Mouse (Mus musculus) kidney, embryonic 15.5 days (tissue): ENCODE results near the gene Tiprl. TPM values are rescaled to one million over a fixed set of nuclear protein-coding genes. Genes with fewer than 3 reads are reported as not detected.

ENCODE experiments used
- ATAC-seq: fragments of 200-750 bp; cut with Nextera tagmentation; replicated peaks from 2 replicates; pipeline ENCODE4 v1.8.0; 2017; ENCODE audit warnings: moderate TSS enrichment; ENCODE audit not compliant: low FRiP score
- H3K27ac ChIP-seq: fragments of 300-500 bp; sonication (generic); 2 replicates; pipeline ENCODE4 v1.5.1; 2015; ENCODE audit warnings: mild to moderate bottlenecking, inconsistent platforms
- H3K27me3 ChIP-seq: fragments of 300-500 bp; sonication (generic); 2 replicates; pipeline ENCODE4 v1.6.1; 2015; ENCODE audit warnings: inconsistent platforms
- H3K36me3 ChIP-seq: fragments of 300-500 bp; sonication (generic); 2 replicates; pipeline ENCODE4 v1.6.1; 2015; ENCODE audit warnings: inconsistent platforms
- H3K4me1 ChIP-seq: fragments of 300-500 bp; sonication (generic); 2 replicates; pipeline ENCODE4 v1.6.1; 2015; ENCODE audit warnings: inconsistent platforms
- H3K4me2 ChIP-seq: fragments of 300-500 bp; sonication (generic); 2 replicates; pipeline ENCODE4 v1.6.1; 2015; ENCODE audit warnings: moderate library complexity, mild to moderate bottlenecking, inconsistent platforms
- H3K4me3 ChIP-seq: fragments of 300-500 bp; sonication (generic); replicated peaks from 2 replicates; pipeline ENCODE4 v1.5.1; 2015; ENCODE audit warnings: mild to moderate bottlenecking, inconsistent platforms
- H3K9ac ChIP-seq: fragments of 300-500 bp; sonication (generic); 2 replicates; pipeline ENCODE4 v1.6.1; 2015; ENCODE audit warnings: mild to moderate bottlenecking, inconsistent platforms
- H3K9me3 ChIP-seq: fragments of 300-500 bp; sonication (generic); replicated peaks from 2 replicates; pipeline ENCODE4 v1.6.1; 2016; ENCODE audit warnings: inconsistent platforms
- WGBS: fragments of 180-500 bp; shearing (Covaris S2); methylation state at CpG from one replicate; pipeline ENCODE4 v1.1.7; 2015; ENCODE audit warnings: mixed read lengths; 5-methylcytosine and 5-hydroxymethylcytosine counted together
- polyA plus RNA-seq: library from polyadenylated mRNA; unstranded; fragments of >200 nt; fragmentation: Nextera tagmentation; extraction: Ambion mirVana; gene quantifications from 2 replicates; pipeline ENCODE4 v1.2.1, GENCODE M21; 2015

Tiprl gene
- polyA plus RNA-seq, 1 experiment from 2014 or later = 99.3 TPM

DNA sequence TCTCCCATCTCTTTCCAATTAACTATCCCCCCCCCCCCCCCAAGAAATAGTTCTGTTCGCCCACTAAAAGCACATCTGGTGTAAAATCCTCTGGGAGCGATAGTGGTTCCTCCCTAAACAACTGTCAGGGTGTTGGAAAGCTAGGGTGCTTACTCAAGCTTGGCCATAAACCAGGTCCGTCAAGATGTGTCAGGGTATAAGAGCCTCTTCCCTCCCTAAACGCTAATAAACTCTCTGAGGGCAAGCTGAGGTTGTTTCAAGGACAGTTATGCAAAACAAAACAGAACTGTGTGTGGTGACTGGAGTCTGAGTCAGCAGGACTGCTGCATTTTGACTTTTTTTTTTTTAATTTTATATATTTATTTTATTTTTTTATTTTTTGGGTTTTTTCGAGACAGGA, 10.3 kb upstream of the Tiprl start:
- H3K9ac ChIP-seq = no peak overlapping the region
- no peak overlapping the region for H3K4me2 ChIP-seq
- H3K27ac ChIP-seq = no peak overlapping the region
- WGBS = 25% methylated on average over 5 of the region's 5 CpGs
- H3K4me3 ChIP-seq = no peak overlapping the region
- ATAC-seq = peak; percentile 49; the same call in 1 of the 2 replicates
- H3K4me1 ChIP-seq = peaks cover 7% of the 10 kb centered on the region; the same call in 1 of the 2 replicates
- H3K9me3 ChIP-seq = no peaks in the 10 kb centered on the region
- no peaks in the 10 kb centered on the region for H3K36me3 ChIP-seq
- H3K27me3 ChIP-seq = no peaks in the 10 kb centered on the region

DNA sequence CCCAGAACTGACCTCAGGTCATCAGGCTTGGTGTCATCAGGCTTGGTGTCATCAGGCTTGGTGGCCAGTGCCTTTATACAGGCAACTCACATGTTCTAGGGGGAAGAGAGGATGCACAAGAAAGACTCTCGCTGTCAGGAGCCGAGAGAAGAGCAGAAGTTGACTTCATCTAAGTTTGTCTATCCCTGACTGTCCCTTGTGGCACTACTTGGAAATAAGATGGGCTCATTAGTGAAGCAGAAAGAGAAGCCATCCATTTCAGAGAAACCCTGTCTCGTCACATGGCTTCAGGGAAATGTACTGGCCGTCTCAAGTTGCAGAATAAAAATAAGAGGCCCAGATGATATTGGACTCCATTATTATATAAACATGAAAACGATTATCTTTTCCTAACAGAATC, 9.8 kb upstream of the Tiprl start:
- H3K4me2 ChIP-seq = no peak overlapping the region
- no peaks in the 10 kb centered on the region for H3K36me3 ChIP-seq
- no peak for ATAC-seq
- H3K9ac ChIP-seq = no peak overlapping the region
- H3K9me3 ChIP-seq = no peaks in the 10 kb centered on the region
- peak overlapping the region; percentile 37; the same call in 1 of the 2 replicates for H3K27ac ChIP-seq
- no peak overlapping the region for H3K4me3 ChIP-seq
- H3K27me3 ChIP-seq = no peaks in the 10 kb centered on the region
- H3K4me1 ChIP-seq = peaks cover 7% of the 10 kb centered on the region; the same call in 1 of the 2 replicates
- 68% methylated on average over 5 of the region's 5 CpGs for WGBS

DNA sequence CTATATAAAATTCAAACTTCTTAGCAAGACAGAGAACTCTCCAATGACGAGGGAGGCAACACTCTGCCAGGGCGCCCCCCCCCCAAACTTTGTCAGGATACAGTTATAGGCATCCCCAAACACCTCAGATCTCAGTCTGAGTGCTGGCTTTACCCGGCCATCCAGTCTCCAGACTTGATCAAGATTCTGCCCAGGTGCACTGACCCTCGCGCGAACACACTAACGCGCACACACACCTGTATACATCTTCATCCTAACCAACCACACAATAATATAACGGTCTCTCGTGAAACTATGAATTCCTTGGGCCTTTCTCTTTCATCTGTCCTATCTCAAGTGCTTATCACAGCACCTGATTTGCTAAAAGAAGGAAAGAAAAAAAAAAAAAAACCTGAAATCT, 950 bp downstream of the Tiprl start:
- peak overlapping the region; percentile 77 for H3K4me3 ChIP-seq
- no peaks in the 10 kb centered on the region for H3K27me3 ChIP-seq
- H3K9ac ChIP-seq = peak overlapping the region; percentile 81
- peaks cover 19% of the 10 kb centered on the region for H3K4me1 ChIP-seq
- no peaks in the 10 kb centered on the region for H3K9me3 ChIP-seq
- 9% methylated on average over 10 of the region's 10 CpGs for WGBS
- H3K4me2 ChIP-seq = peak overlapping the region; percentile 81
- H3K27ac ChIP-seq = peak overlapping the region; percentile 95; the same call in 1 of the 2 replicates
- ATAC-seq = no peak
- no peaks in the 10 kb centered on the region for H3K36me3 ChIP-seq

DNA sequence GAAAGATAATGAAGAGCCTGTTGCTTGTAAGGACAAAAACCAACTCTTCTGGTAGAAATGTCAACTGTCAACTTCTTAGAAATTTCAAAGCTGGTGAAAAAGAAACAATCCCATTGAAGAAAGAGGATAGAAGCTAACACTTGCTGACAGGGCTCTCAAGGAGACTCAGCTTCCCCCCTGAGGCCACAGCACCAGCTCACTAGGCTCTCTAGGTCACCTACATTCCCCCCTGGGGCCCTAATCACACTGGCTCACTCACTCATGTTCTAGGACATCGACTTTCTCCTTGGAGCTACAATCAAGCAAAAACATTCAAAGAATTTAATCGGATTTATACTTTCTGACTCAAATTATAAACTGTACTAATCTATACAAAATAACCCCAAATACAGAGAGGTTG, 3.0 kb downstream of the Tiprl start:
- no peaks in the 10 kb centered on the region for H3K27me3 ChIP-seq
- no peak overlapping the region for H3K4me2 ChIP-seq
- H3K27ac ChIP-seq = no peak overlapping the region
- ATAC-seq = no peak
- H3K9me3 ChIP-seq = no peaks in the 10 kb centered on the region
- WGBS = 77% methylated on average over 2 of the region's 2 CpGs
- no peaks in the 10 kb centered on the region for H3K36me3 ChIP-seq
- H3K4me3 ChIP-seq = no peak overlapping the region
- H3K9ac ChIP-seq = no peak overlapping the region
- peaks cover 22% of the 10 kb centered on the region for H3K4me1 ChIP-seq

DNA sequence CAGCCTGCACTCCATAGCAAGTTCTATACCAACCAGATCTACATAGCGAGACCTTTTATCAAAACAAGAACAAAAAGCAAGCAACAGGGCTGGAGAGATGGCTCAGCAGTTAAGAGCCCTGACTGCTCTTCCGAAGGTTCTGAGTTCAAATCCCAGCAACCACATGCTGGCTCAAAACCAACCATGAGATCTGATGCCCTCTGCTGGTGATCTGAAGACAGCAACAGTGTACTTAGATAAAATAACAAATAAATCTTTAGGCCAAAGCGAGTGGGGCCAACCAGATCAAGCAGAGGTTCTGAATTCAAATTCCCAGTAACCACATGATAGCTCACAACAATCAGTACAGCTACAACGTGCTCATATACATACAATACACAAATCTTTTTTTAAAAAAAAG, 6.1 kb downstream of the Tiprl start:
- ATAC-seq = no peak
- 92% methylated on average over 4 of the region's 4 CpGs for WGBS
- no peak overlapping the region for H3K9ac ChIP-seq

DNA sequence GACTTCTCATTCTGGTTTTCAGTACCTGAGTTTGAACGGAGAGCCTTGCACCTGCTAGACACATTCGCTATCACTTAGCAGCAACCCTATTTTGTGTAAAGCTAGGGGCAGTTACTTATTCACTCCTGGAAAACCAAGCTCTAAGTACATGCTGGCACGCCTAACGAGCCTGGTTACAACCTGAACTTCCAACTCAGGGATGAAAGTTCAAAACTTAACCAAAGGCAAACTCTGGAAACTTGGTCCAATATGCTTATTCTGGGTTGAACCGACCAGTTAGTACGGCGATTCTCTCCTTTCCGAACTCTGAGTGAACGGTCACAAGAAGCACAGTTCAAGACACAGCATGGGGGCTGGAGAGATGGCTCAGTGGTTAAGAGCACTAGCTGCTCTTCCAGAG, 7.2 kb downstream of the Tiprl start:
- H3K4me2 ChIP-seq = no peak overlapping the region
- no peaks in the 10 kb centered on the region for H3K27me3 ChIP-seq
- H3K4me1 ChIP-seq = peaks cover 8% of the 10 kb centered on the region
- H3K4me3 ChIP-seq = no peak overlapping the region
- H3K36me3 ChIP-seq = peaks cover 22% of the 10 kb centered on the region
- H3K27ac ChIP-seq = no peak overlapping the region
- H3K9me3 ChIP-seq = no peaks in the 10 kb centered on the region
- no peak for ATAC-seq
- 89% methylated on average over 9 of the region's 9 CpGs for WGBS
- no peak overlapping the region for H3K9ac ChIP-seq

More for the DNA sequence above, 6.1 kb downstream of the Tiprl start:
- Histone ChIP-seq H3K4me2 (no peak overlapping the region), H3K36me3 (peaks cover 13% of the 10 kb centered on the region), H3K4me3 (no peak overlapping the region), H3K27ac (no peak overlapping the region), H3K9me3 (no peaks in the 10 kb centered on the region), H3K27me3 (no peaks in the 10 kb centered on the region), H3K4me1 (peaks cover 14% of the 10 kb centered on the region)

DNA sequence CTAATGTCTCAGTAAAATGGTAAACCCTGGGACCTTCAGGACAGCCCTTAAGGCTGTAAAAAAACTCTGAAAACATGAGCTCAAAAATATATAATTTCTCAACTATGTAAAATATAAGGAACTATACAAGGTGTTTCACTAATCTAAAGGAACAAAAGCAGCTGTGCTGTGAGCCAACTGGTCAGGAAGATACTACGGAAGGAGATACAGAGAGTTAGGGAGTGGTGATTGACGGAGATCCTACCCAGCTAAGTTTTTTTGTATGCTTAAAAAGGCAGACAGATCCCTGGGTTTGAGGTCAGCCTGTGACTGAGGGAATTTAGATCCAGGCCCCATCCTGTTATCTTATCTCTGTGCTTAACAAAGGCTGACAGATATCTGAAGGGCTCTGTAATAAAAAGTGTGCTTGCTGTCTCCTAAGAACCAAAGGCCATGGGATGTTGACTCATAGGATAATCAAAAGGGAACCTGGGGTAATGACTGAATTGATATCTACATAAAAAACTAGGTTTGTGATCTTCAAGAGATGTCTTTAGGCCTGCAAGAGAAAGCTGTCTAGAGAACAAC, 19.7 kb downstream of the Tiprl start:
- Histone ChIP-seq H3K9me3 (no peaks in the 10 kb centered on the region), H3K4me3 (no peak overlapping the region), H3K4me2 (no peak overlapping the region), H3K9ac (no peak overlapping the region), H3K27me3 (no peaks in the 10 kb centered on the region), H3K27ac (no peak overlapping the region), H3K36me3 (peaks cover 85% of the 10 kb centered on the region), H3K4me1 (no peaks in the 10 kb centered on the region)
- WGBS = 98% methylated on average over 2 of the region's 2 CpGs
- no peak for ATAC-seq

DNA sequence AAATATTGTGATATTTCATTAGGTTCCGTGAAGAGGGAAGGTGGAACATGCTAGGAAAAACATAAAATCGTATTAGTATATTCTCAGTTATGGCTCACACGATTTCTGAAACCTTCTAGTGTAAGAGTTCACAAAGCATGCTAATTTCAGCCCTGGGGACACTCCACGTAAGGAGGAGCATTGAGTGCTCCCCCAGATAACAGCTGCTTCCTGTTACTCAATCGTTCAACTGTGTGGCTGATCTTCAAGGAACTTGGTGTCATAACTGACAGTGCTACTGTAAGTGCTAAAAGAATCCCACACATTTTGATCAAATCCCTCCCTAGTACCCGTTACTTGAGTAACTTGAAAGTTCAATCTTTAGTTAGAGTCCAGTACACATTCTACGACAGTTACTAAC, 21.0 kb downstream of the Tiprl start:
- ATAC-seq = no peak

DNA sequence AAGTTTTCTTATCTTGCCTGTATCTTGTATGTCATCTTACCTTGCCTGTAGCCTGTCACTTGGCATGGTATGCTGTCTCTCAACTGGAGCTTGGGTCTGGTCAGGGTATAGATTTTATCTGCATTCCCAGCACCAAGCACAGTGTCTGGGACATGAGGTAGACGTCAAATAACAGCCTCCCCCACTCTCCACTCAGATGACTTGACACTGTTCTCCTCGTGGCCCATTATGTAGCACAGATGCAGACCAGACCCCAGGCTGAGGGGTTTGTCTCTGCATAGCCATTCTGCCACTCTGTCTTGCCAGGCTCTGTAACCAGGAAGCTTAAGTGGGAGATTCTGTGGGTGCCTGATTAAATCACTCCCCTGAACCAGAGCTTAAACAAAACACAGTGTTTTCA, 31.2 kb downstream of the Tiprl start:
- no peaks in the 10 kb centered on the region for H3K36me3 ChIP-seq
- 0 out of 2 replicates have a peak, but pooled peaks have one; percentile 28 for ATAC-seq
- H3K27me3 ChIP-seq = no peaks in the 10 kb centered on the region
- H3K9me3 ChIP-seq = no peaks in the 10 kb centered on the region
- H3K9ac ChIP-seq = no peak overlapping the region
- H3K4me3 ChIP-seq = no peak overlapping the region
- H3K27ac ChIP-seq = 0 out of 2 replicates have a peak overlapping the region, but pooled peaks have one; percentile 1
- no peak overlapping the region for H3K4me2 ChIP-seq
- 3% methylated on average over 2 of the region's 2 CpGs for WGBS
- peaks cover 14% of the 10 kb centered on the region for H3K4me1 ChIP-seq

More for the DNA sequence above, 21.0 kb downstream of the Tiprl start:
- no peaks in the 10 kb centered on the region for H3K9me3 ChIP-seq
- H3K36me3 ChIP-seq = peaks cover 72% of the 10 kb centered on the region
- H3K4me2 ChIP-seq = no peak overlapping the region
- H3K9ac ChIP-seq = no peak overlapping the region
- no peaks in the 10 kb centered on the region for H3K27me3 ChIP-seq
- no peak overlapping the region for H3K4me3 ChIP-seq
- H3K27ac ChIP-seq = no peak overlapping the region
- no peaks in the 10 kb centered on the region for H3K4me1 ChIP-seq
- 80% methylated on average over 7 of the region's 7 CpGs for WGBS

DNA sequence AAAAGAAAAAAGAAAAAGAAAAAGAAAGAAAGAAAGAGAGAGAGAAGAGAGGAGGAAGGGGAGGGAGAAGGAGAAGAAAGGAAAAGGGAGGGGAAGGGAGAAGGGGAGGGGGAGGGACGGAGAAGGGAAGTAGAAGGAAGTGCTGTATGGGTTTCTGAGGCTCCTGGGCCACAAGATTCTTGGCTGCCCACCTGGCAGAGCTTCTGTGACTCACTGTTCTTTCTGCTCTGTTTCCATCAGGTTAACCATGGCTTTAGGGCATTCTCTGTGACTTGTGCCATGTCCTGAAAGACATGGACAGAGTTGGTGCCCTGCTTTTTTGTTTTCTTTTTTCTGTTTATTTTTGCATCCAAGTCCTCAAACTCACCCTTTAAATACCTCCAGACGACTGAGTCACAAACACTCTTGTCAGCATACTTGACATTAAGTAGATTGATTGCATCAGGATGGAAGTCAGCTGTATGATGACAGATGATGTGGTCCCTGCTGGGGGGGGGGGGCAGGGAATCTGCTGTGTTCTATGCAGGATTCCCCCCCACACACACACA, 33.2 kb downstream of the Tiprl start:
- H3K4me2 ChIP-seq = no peak overlapping the region
- 28% methylated on average over 2 of the region's 2 CpGs for whole genome bisulfite sequencing
- no peak for ATAC-seq

DNA sequence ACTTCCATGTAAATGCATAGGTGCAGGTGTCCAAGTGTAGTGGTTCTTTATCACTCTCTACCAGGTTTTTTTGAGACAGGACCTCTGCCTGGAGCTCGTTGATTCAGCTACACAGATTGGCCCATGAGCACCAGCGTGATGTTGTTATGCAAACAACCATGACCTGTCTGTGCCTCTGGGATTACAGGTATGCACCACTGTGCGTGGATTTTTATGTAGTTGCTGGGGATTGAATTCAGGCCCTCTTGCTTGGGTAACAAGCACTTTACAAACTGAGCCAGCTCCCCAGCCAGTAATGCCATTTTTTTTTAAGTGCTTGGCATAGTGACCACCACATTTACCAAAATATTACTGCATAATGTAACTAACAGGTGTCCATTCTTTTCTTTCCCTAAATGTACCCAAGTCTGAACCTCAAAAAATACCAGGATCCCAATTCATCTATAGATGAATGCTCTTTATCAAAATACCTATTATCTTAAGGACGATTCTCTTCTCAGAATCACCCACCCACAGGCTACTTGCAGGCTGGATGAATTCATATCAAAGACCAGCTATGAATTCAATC, 35.3 kb downstream of the Tiprl start:
- Histone ChIP-seq H3K4me1 (peaks cover 13% of the 10 kb centered on the region), H3K4me2 (no peak overlapping the region), H3K36me3 (no peaks in the 10 kb centered on the region), H3K9me3 (no peaks in the 10 kb centered on the region), H3K27ac (no peak overlapping the region), H3K27me3 (no peaks in the 10 kb centered on the region), H3K9ac (no peak overlapping the region), H3K4me3 (no peak overlapping the region)
- no peak for ATAC-seq
- WGBS = 80% methylated on average over 4 of the region's 4 CpGs

More for the DNA sequence above, 33.2 kb downstream of the Tiprl start:
- H3K27me3 ChIP-seq = no peaks in the 10 kb centered on the region
- peaks cover 14% of the 10 kb centered on the region for H3K4me1 ChIP-seq
- H3K36me3 ChIP-seq = no peaks in the 10 kb centered on the region
- no peak overlapping the region for H3K9ac ChIP-seq
- no peak overlapping the region for H3K27ac ChIP-seq
- H3K4me3 ChIP-seq = no peak overlapping the region
- no peaks in the 10 kb centered on the region for H3K9me3 ChIP-seq

DNA sequence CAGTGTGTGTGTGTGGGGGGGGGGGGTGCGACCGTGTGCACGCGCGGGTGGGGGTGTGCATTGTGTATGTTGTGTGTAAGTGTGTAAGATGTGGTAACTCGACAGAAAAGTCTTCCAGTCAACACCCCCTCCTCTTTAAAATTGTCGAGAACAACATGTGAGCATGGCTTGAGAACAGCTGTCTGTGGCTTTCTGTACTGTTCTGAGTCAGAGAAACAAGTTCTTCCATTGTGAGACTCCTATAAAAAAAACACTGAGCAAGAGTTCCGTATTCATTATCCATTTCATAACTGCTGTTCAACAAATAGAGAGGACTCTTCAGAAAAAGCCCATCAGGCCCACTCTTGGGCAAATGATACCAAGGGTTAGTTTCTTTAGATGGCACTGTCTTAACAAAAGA, 36.0 kb downstream of the Tiprl start:
- ATAC-seq = no peak

More for the DNA sequence above, 36.0 kb downstream of the Tiprl start:
- no peaks in the 10 kb centered on the region for H3K27me3 ChIP-seq
- no peak overlapping the region for H3K4me3 ChIP-seq
- peaks cover 6% of the 10 kb centered on the region for H3K4me1 ChIP-seq
- no peak overlapping the region for H3K27ac ChIP-seq
- H3K36me3 ChIP-seq = no peaks in the 10 kb centered on the region
- H3K9me3 ChIP-seq = no peaks in the 10 kb centered on the region
- no peak overlapping the region for H3K4me2 ChIP-seq
- WGBS = 82% methylated on average over 8 of the region's 8 CpGs
- H3K9ac ChIP-seq = no peak overlapping the region
